In genomic region chr2:24762446-24762960, GRCm38 (mm10) we compare ENCODE assay signal across 8 mouse cellular contexts. TPM values are rescaled to one million over a fixed set of nuclear protein-coding genes. Genes with fewer than 3 reads are reported as not detected.
DNase-seq lines count a peak whose midpoint lies in the region; ATAC-seq lines count a peak whose summit lies in the region.

No protein-coding gene starts in this region.

- H3K36me3 ChIP-seq in neural tube, embryonic 14.5 days (ENCODE audit: control insufficient read depth, insufficient read depth, low read length), result no peaks in the 10 kb centered on the region

- H3K9me3 ChIP-seq in neural tube, embryonic 14.5 days (ENCODE audit: control insufficient read depth, low read length), result no peaks in the 10 kb centered on the region

- no peaks in the 10 kb centered on the region for H3K4me1 ChIP-seq in neural tube, embryonic 14.5 days (ENCODE audit: control insufficient read depth, insufficient read depth, low read length)

- peak overlapping the region; percentile 62 for H3K27ac ChIP-seq in neural tube, embryonic 14.5 days (ENCODE audit: low read depth, low read length)

- H3K9ac ChIP-seq in neural tube, embryonic 14.5 days (replicated peaks; ENCODE audit: low read depth, low read length), result peak overlapping the region; percentile 84

- H3K27me3 ChIP-seq in neural tube, embryonic 14.5 days (ENCODE audit: control insufficient read depth, insufficient read depth, low read length), result 0 out of 2 replicates have a peak, but pooled peaks cover 2% of the 10 kb centered on the region

- intact Hi-C loops in left cerebral cortex, postnatal 14 days (cut with DNase I), result no loop called here

- ATAC-seq in neural tube, embryonic 14.5 days (ENCODE audit: low read depth), result peak; percentile 75

- under 1% methylated on average over 45 of the region's 52 CpGs for WGBS in neural tube, embryonic 14.5 days

- DNase-seq in layer of hippocampus, adult 11-12 months (ENCODE audit: low spot score), result peak; percentile 51
- DNase-seq in layer of hippocampus, adult 9-10 months (ENCODE audit: low spot score), result no peak
- DNase-seq in cerebellum, adult 9-11 months, result peak; percentile 81
- DNase-seq in frontal cortex, postnatal 10 days (ENCODE audit: low spot score in 2 of 2), result peak; percentile 54 to 58
- DNase-seq in left cerebral cortex, postnatal 14 days (ENCODE audit: low spot score in 2 of 2), result peak; percentile 53 to 56
- DNase-seq in urinary bladder, postnatal 4 days (ENCODE audit: low spot score in 2 of 2), result no peak
- DNase-seq in lung, postnatal 36 days, result no peak

- H3K4me2 ChIP-seq in neural tube, embryonic 14.5 days (ENCODE audit: low read depth, low read length), result peak overlapping the region; percentile 83

- peak overlapping the region; percentile 76 for H3K4me3 ChIP-seq in neural tube, embryonic 14.5 days (ENCODE audit: low read depth, low read length)

RNA-seq across cellular contexts. Expression of gene Cacna1b, which starts 0.4 kb away (rescaled TPM):
- 100 to 1,000 TPM; 108 to 125 TPM for total RNA-seq in left cerebral cortex, postnatal 14 days (2021)
- 19.1 and 20.3 TPM in 2 replicates for polyA plus RNA-seq in neural tube, embryonic 14.5 days (2014; fragmentation: Nextera tagmentation; extraction: Ambion mirVana)

Comparison
In these comparisons a context has a peak if more than half of its experiments do, and no peak if none do; other contexts are left out.
1. DNase-seq: peak in layer of hippocampus, adult 11-12 months (single experiment), cerebellum, adult 9-11 months (single experiment), frontal cortex, postnatal 10 days (2 of 2) and left cerebral cortex, postnatal 14 days (2 of 2); none in layer of hippocampus, adult 9-10 months (single experiment), urinary bladder, postnatal 4 days (0 of 2) and lung, postnatal 36 days (single experiment).